Mouse (Mus musculus): ENCODE results near the gene Olfr1512. TPM values are rescaled to one million over a fixed set of nuclear protein-coding genes. Genes with fewer than 3 reads are reported as not detected.

The Olfr1512 gene
- not detected in 2 replicates for polyA plus RNA-seq (2012; rRNA removed)

DNA sequence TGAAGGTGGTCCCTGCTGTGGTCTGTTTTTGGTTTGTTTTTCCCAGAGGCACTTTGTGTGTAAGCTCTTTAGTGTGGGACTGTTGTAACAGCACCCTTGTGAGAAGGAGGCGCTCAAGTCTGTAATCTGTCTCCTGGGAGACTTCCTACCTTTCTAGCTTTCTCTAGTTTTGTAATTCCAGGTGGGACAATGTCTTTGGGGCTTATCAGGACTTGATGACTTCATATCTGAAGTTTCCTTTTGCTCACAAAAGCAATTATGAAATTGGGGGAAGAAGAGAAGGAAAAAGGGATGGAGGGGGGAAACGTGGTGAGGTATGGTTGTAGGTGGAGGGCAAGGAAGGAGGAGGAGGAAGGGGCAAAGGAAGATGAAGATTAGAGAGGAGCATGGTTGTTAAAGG is at the start of gene Olfr1512:
Gene Olfr1512 (minus strand): TSS at position 101 of the 400 bp plus-strand sequence.

DNA sequence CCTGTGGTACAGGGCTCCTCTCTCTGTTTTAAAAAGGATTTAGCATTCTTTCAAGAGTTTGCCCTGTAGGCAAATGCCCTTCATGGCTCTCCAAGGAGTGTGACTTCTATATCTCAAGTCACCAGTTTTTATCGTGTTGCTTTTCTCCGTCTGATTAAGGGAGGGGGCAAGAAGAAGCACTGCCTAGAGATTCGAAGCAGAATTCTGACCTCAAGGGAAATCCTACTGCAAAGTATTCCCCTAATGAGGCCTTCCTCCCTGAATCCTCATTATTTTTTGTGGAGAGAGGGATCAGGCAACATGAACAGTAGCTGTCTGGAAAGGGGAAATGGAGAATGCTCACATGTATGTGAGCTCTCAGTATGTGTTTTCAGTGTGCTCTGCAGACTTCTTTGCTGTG is 35.3 kb upstream of the Olfr1512 start, which contains the start of gene Olfr1510:
Gene Olfr1510 (minus strand): TSS at position 101 of the 400 bp plus-strand sequence.

DNA sequence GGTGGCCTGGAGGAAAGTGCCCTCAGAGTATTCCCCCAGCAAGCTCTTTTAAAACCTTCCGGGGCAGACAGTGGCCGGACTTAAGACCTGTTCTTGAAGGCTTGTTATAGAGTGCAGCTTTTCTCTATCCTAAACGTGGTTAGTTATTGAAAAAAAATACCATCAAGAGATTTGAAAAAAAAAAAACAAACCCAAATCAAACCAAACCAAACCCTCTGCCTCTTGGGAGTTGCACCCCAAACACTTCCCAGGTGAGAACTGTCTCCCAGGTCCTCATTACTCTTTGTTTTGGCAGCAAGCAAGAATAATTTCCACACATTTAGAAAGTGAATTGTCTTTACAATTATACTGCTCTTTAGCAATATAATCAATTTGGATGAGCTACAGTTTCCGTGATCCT is 18.3 kb upstream of the Olfr1512 start, which contains the start of gene Olfr1511:
Gene Olfr1511 (minus strand): TSS at position 101 of the 400 bp plus-strand sequence.

GRCm38 (mm10) chr14:52356308-52356707 is 22.7 kb downstream of the Olfr1512 start, which contains the start of gene Olfr1513:
Olfr1513 (minus strand) TSS chr14:52356408.

GRCm38 (mm10) chr14:52327910-52328812 is 50.8 kb downstream of the Olfr1512 start, which contains the start of gene Sall2:
Sall2 (minus strand) TSS chr14:52328762.

Other genes with a start within 250 kb of the Olfr1512 start
- gene Supt16, start 181.8 kb downstream of the Olfr1512 start, polyA plus RNA-seq (2012; rRNA removed) = 29.1 and 30.1 TPM in 2 replicates
- 12.9 and 15.6 TPM in 2 replicates for gene Chd8, start 121.4 kb downstream of the Olfr1512 start, polyA plus RNA-seq (2012; rRNA removed)
- 9.6 and 11.0 TPM in 2 replicates for gene Tox4, start 100.0 kb downstream of the Olfr1512 start, polyA plus RNA-seq (2012; rRNA removed)
- gene Rab2b, start 99.6 kb downstream of the Olfr1512 start, polyA plus RNA-seq (2012; rRNA removed) = 3.2 TPM in 2 replicates
- 17.1 and 17.7 TPM in 2 replicates for gene Mettl3, start 74.0 kb downstream of the Olfr1512 start, polyA plus RNA-seq (2012; rRNA removed)
- gene Sall2, start 50.4 kb downstream of the Olfr1512 start, polyA plus RNA-seq (2012; rRNA removed) = 0.80 and 0.84 TPM in 2 replicates
- gene Olfr1513, start 22.8 kb downstream of the Olfr1512 start, polyA plus RNA-seq (2012; rRNA removed) = not detected in 2 replicates
- not detected in 2 replicates for gene Olfr1511, start 18.2 kb upstream of the Olfr1512 start, polyA plus RNA-seq (2012; rRNA removed)
- gene Olfr1510, start 35.2 kb upstream of the Olfr1512 start, polyA plus RNA-seq (2012; rRNA removed) = not detected in 2 replicates
- not detected in 2 replicates for gene Olfr1509, start 63.8 kb upstream of the Olfr1512 start, polyA plus RNA-seq (2012; rRNA removed)
- not detected in 2 replicates for gene Olfr1508, start 88.3 kb upstream of the Olfr1512 start, polyA plus RNA-seq (2012; rRNA removed)
- not detected in 2 replicates for gene Olfr1507, start 116.6 kb upstream of the Olfr1512 start, polyA plus RNA-seq (2012; rRNA removed)